Mouse (Mus musculus): ENCODE measurements around the gene Pgm1.

Pgm1 gene

DNA sequence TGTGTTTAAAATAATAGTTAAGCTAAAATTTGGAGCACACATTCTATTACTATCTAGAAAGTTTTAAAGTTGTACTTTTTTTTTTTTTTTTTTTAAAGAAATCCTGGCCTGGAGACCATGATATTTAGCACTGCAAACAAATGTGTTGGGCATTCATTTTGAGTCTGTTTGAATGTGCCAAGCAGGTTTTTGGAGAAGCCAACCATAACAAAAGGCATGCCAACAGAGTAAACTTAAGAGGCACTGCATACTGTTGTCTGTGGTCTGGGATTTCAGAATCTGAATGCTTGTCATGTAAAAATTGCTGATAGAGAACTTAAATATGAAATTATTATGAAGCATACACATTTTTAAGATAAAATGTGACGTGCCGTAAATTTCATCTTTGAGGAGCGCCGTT lies 28.0 kb downstream of the Pgm1 start:
- DNase-seq (ENCODE audit: low read depth, low spot score), result no peak

DNA sequence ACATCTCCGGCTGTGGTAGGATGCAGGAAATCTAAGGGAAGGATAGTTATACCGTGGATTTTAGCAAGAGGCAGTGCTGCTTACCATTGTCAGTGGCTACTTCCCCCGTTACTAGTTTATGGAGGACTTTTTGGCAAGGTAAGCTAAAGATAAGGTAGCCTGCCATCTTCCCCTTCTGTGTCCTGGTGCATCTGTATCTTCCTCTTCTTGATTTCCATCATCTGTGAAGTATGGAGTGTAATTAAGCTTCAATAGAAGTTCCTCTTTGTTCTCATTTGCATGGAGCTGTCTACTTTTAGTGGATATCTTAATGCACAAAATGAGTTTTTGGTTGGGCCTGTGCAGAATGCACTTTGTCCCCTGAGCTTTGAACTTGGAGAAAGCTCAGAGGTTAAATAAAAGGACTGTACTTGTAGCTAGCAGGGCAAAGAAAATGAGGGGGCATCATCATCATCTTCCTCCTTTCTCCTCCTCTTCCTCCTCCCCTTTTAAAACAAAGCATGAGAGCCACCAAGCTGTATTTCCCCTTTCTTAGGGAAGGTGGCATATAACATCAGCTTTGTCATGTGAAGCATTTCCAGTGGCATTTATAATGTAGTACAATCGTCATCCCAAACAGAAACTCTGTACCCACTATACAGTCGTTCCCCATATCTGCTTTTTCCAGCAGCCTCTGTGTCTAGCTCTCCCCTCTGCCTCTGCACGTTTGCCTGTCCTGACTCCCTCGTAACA lies 29.0 kb downstream of the Pgm1 start:
- no peak for DNase-seq (ENCODE audit: low read depth, low spot score)

DNA sequence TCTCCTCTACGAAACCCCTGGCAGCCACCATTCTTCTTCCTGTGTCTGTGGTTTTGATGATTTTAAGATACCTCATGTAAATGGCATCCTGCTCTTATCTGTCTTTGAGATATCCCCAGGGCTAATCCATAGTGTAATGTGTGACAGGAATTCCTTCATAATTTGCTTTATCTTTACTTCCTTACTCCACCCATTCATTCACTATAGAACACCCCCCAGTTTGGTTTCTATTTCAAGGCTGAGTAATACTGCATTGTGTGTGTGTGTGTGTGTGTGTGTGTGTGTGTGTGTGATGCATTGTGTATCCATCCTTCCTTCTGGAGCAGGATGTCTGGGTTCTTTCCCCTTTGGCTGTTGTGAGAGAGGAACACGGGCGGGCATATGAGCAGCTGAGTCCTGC lies 30.1 kb downstream of the Pgm1 start:
- no peak for DNase-seq (ENCODE audit: low read depth, low spot score)

DNA sequence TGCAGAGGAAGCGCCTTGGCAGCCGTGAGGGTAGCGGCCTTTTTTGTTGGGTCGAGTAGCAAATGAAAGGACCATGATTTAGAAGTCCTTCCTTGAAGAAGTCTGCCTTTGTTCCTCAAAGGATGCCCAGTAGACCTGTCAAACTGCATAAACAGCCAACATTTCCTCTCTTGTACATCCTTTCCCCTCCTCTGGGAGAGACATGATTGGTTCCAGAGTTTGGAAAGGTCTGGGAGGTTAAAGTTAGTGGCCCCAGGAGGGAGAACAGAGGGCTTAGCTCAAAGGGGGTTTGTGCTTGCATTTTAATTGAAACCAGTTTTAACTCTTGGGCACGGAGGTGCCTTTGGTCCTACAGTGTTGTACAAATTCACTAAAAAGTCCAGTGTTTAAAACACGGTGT lies 37.3 kb downstream of the Pgm1 start:
- peak; percentile 30 for DNase-seq (ENCODE audit: low read depth, low spot score)

DNA sequence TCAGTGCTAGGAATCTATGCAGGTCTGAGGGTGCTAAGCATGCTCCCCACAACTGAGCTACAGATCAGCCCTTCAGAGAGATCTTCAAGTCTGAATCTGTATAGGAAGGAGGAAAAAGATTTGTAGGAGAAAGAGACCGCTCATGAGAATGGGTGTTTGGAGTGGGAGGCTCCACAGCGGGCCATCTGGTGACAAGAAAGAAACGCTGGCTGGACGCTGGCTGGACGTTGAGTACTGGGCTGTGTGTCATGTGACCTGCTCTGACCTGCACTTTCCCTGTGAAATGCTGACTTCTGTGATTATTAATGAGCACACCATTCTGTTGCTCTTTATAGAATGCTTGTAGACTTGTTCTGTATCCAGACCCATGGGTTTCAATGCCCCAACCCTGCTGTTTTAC lies 40.1 kb downstream of the Pgm1 start:
- no peak for DNase-seq (ENCODE audit: low read depth, low spot score)

DNA sequence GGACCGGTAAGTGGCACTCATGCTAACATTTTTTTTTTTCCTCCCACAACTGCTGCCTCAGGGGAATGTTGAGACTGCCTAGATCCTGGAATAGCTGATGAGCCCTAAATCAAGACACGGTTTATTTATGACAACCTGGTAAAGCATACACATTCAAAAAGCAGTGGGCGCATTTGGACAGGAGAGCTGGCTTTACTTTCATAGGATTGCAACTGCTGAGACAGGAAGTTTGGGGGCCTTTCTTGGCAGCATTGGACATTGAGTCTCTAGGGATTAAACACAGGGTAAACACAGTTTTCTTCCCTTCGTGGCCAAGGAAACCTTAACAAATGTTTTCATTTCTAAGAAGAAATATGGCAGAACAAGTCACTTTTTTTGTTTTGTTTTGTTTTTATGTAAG lies 40.9 kb downstream of the Pgm1 start:
- no peak for DNase-seq (ENCODE audit: low read depth, low spot score)

DNA sequence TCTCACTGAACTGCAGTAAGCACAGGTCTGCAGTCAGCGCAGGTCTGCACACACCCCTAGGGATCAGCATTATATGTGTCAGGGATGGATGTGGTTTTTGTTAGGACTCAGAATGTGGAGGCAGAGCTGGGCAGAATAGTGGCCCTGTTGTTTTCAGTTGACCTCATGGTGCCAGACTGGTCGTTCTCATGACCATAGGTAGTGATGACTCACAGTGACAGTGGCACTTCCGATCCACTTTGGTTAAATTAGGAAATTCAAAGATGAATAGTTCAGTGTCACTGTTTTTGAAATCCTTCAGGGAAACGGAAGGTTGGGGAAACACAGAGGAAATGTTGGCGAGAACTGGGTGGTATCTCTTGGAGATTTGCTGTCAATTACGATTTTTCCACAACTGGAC lies 43.7 kb downstream of the Pgm1 start:
- no peak for DNase-seq (ENCODE audit: low read depth, low spot score)

DNA sequence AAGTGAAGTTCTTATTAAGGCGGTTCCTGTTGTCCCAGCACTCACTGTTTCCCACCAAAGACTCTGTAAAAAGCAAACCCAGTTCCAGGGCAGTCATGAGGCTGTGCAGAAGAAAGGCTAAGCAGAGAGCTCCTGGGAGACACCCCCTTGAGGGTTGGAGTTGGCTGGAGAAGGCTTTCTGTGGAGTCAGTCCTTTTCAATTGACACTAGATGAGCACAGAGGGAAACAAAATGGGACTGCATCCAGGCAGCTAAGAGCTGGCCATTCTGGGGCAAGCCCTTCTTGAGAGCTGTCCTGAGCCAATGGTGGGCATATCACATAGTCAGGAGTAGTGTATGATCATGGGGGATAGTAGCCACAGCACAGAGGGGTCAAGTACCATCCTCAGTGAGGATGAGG lies 44.7 kb downstream of the Pgm1 start:
- DNase-seq (ENCODE audit: low read depth, low spot score), result no peak

DNA sequence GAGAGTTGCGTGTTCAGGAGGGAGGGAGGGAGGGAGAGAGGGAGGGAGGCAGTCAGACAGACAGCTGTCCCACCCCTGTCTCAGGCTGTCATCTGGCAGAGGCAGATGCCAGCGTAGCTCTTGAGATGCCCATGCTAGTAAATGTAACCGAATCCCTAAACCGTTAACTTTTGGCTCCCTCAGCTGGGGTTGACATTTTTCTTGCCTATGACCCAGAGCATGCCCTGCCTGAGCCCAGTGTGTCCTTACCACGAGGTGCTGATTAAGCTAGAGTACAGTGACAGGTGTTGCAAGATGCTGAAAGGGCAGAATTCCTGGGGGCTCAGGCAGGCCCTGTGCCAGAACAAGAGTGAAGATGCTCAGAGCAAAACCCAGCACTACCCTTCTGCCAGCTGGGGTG lies 45.2 kb downstream of the Pgm1 start:
- no peak for DNase-seq (ENCODE audit: low read depth, low spot score)

DNA sequence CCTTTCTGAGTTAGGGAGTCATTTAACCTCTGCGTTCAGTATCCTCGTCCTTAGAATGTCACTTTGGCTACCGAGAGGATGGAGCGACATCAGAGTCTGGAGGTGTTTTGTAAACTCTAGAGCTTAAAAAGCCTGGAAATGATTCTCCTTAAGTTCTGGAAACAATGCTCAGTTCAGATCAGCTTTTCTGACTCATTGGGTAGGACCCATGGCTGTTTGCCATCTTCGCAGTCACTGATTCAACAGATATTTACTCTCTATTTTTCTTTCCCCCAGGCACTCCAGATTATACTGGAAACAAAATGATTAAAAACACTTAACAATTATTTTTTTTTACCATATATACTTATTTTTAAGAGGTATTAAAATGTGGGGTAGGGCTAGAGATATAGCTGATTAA lies 50.1 kb downstream of the Pgm1 start:
- DNase-seq (ENCODE audit: low read depth, low spot score), result no peak

DNA sequence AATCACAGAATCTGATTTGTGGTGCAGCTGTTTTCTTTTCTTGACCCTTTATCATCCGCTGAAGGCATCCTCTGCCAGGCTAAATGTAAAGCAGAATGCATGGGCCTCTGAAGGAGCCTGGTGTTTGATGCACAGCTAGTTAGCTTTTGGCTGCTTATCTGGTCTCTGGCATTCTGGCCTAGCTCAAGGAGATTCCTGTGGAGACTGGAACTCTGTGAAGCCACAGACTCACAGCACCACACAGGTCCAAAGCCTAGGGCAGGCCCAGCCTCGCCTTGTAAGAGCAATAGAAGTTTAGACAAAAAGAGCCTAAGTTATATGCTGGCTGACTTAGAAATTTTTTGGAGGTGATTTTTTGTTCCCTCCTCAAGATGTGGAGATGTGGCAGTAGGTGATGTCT lies 52.0 kb downstream of the Pgm1 start:
- no peak for DNase-seq (ENCODE audit: low read depth, low spot score)

DNA sequence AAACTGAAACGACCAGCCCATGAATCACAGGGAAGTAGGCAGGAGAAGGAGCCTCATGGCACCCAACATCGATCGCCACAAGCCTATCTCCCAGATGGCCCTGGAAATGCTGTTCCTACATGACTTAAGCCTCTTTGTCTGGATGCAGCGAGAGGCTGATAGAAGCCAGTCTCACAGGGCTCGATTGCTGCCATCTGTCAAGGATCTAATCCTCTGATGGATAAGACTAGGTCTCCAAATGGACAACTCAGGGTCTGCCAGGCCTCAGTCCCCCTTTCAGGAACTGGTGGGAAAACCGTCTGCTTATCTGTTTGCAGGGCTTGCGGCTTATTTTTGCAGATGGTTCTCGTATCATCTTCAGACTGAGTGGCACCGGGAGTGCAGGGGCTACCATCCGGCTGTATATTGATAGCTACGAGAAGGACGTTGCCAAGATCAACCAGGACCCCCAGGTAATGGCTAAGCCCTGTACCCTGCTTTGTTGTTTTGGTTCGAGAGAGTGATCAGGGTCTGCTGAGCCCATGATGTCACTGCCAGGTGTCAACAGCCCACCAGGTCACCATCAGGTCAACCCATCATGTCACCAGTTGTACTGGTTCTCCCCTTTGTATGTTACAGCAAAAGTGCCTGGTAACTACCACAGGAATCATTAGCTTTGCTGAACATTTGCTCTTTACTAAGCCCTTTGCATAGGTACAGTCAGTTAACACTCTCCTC lies 54.6 kb downstream of the Pgm1 start:
- no peak for DNase-seq (ENCODE audit: low read depth, low spot score)

DNA sequence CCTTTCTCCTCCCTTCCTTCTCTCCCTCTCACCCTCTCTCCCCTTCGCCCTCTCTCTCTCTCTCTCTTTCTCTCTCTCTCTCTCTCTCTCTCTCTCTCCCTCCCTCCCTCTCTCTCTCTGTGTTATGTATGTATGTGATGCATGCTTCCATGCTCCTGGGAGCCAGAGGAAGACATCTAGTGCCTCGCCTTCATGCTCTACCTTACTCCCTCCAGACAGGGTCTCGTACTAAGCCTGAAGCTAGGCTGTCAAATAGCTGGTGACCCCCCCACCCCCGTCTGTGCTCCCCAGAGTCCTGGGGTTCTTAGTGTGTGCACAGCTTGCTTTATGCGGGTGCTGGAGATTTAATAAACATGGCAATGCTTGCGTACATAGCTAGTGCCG lies 55.1 kb downstream of the Pgm1 start:
- DNase-seq (ENCODE audit: low read depth, low spot score), result no peak

DNA sequence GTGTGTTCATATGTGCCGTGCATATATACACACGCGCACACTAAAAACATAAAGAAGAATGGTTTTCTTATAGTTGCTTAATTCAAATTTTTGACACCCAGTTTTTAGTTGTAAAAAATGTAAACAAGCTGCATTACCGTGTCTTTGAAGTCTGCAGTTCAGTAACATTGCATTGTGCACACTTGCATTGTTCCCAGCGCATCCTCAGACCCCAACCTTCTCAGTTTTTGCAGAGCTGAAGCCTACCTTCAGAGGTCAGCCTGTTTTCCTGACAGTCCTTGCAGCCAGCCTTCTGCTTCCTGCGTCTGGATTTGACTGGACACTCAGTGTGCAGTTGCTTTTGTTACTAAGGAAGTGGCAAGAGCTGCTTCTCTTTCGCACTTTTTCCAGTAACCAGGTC lies 55.9 kb downstream of the Pgm1 start:
- DNase-seq (ENCODE audit: low read depth, low spot score), result no peak

DNA sequence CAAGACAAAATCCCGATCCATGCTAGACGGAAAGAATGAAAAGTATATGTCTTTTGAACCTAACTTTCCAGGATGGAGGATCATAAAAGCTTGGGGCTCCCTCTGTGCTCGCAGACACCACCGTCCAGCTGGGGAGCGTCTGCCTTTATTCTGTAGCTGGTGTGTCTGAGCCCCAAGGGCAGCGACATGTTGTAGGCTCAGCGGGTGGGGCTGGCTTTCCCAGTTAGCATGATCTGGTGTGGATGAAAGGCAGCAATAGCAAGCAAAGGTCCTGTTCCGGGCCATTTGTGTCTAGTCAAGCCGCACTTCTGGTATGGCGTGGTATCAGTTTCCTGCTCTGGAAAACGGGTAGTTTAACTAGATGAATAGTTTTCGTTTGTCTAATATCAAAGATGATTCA lies 56.4 kb downstream of the Pgm1 start:
- DNase-seq (ENCODE audit: low read depth, low spot score), result no peak

DNA sequence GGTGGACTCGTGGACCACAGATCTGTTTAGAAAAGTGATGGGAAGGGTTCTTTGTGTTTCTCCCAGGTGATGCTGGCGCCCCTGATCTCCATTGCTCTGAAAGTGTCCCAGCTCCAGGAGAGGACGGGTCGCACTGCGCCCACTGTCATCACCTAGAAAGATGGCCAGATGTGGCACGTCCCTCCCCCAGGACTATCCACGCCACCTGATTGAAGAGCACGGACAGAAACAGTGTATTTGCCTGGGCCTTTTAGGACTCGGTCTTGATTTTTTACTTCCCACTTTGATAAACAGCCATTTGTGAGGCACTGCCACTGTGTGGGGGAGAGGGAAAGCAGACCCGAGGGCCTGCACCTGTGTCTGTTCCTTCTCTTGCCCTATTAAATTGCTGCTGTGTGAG lies 57.4 kb downstream of the Pgm1 start:
- no peak for DNase-seq (ENCODE audit: low read depth, low spot score)

DNA sequence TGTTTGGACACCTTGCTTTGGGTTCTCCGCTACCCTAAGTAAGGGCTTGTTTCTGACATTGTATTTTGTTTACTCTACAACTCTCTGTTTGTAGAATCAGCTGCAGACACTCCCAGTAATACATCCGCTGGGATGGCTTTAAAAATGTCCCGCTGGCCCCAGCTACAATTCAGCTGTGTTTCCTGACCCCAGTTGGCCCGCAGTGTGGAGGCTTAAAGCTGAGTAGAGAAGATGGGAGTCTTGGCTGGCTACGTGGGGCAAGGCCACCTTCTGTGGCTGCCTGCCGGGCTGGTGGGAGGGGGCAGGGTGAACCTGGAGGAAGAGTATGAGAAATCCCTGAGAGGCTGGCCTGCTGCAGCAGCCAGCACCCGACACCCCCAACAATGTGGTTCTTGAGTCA lies 59.6 kb downstream of the Pgm1 start:
- no peak for DNase-seq (ENCODE audit: low read depth, low spot score)

DNA sequence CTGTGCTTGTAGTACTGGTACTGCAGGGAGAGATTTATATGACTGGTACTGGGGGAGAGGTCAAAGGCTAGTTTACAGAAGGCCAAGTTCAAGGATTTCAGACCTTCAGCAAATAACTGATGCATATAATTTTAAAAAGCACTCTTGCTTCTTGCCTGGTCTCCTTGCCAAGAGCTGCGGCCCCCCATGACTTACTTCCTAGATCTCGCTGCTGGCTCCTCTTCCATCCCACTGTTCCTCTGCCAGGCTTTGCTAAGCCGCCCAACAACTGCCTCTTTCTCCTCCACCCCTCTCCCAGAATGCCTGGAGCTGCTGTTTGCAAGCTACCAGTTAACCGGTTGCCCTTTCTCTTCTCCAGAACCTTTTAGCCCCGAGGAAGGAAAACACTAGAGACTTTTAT lies 71.8 kb downstream of the Pgm1 start:
- DNase-seq (ENCODE audit: low read depth, low spot score), result no peak

DNA sequence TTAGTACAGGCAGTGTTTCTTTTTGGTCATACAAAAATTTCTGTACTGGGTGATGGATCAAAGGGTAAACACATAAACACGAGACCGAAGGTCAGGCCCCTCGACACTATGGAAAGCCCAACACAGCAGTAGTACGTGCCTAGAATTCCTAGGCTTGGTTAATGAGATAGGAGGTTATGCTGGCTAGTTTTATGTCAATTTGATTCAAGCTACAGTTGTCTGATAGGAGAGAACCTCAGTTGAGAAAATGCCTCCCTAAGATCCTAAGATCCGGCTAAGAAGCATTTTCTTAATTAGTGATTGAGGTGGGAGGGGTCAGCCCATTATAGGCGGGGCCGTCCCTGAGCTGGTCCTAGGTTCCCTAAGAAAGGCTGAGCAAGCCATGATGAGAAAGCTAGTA lies 72.6 kb downstream of the Pgm1 start:
- no peak for DNase-seq (ENCODE audit: low read depth, low spot score)

DNA sequence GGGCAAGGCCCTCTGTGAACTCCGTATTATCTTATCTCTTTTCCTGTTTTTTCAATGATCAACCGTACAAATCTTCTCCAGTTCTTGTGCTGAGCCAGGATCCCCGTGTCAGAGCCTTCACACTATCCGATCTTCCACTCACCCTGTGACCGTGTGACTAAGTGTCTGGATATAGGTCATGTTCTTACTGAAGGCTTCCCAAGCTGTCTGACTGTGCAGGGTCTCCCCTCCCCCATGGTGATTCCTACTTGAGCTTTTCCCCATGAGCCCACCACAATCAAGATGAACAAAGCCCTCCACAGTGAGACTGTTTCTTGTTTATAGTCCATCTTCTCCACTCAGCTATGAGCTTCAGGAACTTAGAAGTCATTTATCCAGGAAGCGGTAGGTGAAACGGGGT lies 78.5 kb downstream of the Pgm1 start:
- no peak for DNase-seq (ENCODE audit: low read depth, low spot score)

DNA sequence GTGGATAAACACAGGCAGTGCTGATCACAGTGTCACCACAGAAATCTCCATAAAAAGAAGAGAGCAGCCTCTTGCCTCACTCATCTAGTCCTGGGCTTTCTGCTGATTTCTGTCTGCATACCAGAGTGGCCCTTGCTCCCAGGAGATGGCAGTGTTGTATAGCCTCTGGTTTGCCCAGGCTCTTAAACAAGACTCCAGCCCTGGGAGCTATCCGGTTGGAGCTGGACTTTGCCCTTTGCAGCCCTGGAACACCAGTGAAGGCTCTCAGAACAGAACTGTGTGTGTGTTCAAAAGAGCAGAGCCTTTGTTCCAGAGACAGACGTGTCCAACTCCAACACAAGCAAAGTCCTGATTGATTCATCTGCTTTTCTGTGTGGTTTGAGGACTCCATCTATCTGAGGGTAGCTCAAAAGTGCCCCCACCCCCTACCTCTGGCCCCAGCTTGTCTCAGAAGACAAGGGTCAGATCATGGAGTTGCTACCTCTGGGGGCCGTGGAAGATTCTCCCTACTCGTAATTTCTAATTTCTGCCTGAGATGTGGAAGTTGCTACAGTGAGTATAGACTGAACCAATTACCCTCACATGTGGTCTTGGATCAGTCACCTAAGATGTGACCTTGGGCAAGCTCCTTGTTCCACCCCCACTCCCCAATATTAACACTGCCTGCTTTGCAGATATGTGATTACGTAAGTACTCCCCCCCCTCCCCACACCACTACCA lies 79.3 kb downstream of the Pgm1 start:
- DNase-seq (ENCODE audit: low read depth, low spot score), result peak; percentile 61

DNA sequence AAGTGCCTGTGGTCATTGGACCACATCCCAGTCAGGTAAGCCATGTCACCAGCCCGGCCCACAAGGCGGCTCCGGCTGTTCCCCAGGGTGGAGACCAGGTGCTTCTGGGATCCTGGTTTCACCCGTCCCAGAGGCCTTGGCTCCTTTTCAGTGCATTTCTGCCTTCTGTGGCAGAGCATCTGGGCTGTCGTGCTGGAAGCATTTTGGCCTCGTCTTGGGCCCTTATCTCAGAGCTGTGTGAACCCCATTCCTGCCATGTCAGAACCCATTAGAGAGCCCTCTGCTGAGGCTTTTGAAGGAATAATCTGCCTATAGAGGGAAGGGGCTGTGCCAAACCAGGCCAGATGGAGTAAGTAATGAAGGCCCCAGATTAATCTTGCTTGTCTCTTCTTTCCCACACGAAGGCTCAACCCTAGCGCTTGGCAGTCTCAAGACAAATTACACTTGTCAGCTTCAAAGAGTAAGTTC lies 80.0 kb downstream of the Pgm1 start:
- no peak for DNase-seq (ENCODE audit: low read depth, low spot score)

DNA sequence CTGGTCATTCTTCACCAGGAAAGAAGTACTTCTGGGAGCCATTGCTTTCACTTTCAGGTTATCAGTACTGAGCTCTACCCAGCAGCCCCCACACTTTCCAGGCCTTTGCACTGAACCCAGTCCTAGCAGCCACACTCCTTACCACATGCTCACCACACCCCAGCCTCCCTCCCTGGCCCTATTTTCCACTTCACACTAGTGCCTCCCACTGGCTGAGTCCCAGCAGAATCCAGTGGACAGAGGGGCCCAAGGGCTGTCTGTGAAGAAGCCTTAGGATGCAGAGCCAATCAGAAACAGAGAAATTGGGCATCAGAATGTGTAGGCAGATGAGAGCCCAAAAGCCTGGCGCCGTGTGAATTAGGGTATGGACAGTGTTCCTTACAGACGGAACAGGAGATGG lies 81.7 kb downstream of the Pgm1 start:
- DNase-seq (ENCODE audit: low read depth, low spot score), result no peak

Measured in embryo, embryonic 11.5 days (tissue).